Mouse (Mus musculus) forebrain, embryonic 12.5 days (tissue): ENCODE measurements around the gene Gm12355. TPM values are rescaled to one million over a fixed set of nuclear protein-coding genes. Genes with fewer than 3 reads are reported as not detected.

Source experiments
- ATAC-seq: fragments of 200-750 bp; cut with Nextera tagmentation; 2 replicates; pipeline ENCODE4 v1.8.0; 2017; ENCODE audit warnings: moderate TSS enrichment; ENCODE audit not compliant: low FRiP score
- H3K27ac ChIP-seq: fragments of 300-500 bp; sonication (generic); 2 replicates; pipeline ENCODE4 v1.5.1; 2016; ENCODE audit warnings: mild to moderate bottlenecking
- H3K27me3 ChIP-seq: fragments of 300-500 bp; sonication (generic); 2 replicates; pipeline ENCODE4 v1.6.1; 2016; ENCODE audit warnings: mild to moderate bottlenecking
- H3K36me3 ChIP-seq: fragments of 300-500 bp; sonication (generic); replicated peaks from 2 replicates; pipeline ENCODE4 v1.6.1; 2016; ENCODE audit warnings: mild to moderate bottlenecking
- H3K4me1 ChIP-seq: fragments of 300-500 bp; sonication (generic); 2 replicates; pipeline ENCODE4 v1.6.1; 2016
- H3K4me2 ChIP-seq: fragments of 300-500 bp; sonication (generic); 2 replicates; pipeline ENCODE4 v1.6.1; 2016; ENCODE audit warnings: mild to moderate bottlenecking, moderate library complexity
- H3K4me3 ChIP-seq: fragments of 300-500 bp; sonication (generic); replicated peaks from 2 replicates; pipeline ENCODE4 v1.5.1; 2016; ENCODE audit warnings: mild to moderate bottlenecking
- H3K9ac ChIP-seq: fragments of 300-500 bp; sonication (generic); 2 replicates; pipeline ENCODE4 v1.6.1; 2016; ENCODE audit warnings: mild to moderate bottlenecking
- H3K9me3 ChIP-seq: fragments of 300-500 bp; sonication (generic); 2 replicates; pipeline ENCODE4 v1.6.1; 2016
- WGBS: fragments of 180-500 bp; shearing (Covaris S2); methylation state at CpG from one replicate; pipeline ENCODE4 v1.1.7; 2016; 5-methylcytosine and 5-hydroxymethylcytosine counted together
- polyA plus RNA-seq: library from polyadenylated mRNA; unstranded; fragments of >200 nt; fragmentation: Nextera tagmentation; extraction: Ambion mirVana; gene quantifications from 2 replicates; pipeline ENCODE4 v1.2.1, GENCODE M21; 2016

Gm12355 gene
- polyA plus RNA-seq, 1 experiment from 2014 or later: 1.4 TPM

DNA sequence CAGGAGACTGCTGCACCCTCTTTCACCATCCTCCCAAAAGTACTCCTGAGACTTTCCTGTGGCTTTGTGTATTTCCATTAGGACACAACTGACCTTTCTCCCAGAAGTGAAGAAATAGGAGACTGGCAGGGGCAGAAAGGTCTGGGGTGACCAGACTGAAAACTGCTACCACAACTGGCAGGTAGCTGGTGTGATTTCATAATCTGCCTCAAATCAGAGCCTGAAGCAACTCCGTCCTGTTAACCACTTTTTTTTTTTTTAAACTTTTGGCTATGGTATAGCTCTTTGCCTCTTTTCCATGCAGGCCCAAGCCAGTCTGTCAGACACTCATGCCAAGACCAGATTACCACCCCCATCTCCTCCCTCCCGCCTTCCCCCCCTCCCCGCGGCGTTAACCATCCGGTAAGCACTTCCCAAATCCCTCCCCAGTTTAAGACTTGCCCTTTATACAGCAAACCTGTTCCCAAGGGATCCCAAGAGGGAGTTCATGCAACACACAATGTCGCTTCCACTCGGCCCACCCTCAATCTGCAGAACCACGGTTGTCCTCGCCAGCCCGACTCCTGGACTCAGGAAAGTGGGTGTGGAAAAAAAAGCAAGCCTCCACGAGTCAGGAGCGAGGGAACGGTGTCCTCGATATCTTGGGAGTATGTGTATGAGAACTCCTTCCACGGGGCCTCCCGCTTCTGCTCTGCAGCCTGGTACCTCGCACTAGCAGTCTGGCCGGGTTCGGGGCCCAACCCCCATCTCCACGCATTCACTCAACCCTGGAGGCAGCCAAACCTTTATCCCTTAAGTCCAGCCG lies 39.2 kb downstream of the Gm12355 start:
- H3K4me1 ChIP-seq: peaks cover 33% of the 10 kb centered on the region

GRCm38 (mm10) chr11:98584629-98585177 lies 40.8 kb downstream of the Gm12355 start:
- H3K4me1 ChIP-seq: peaks cover 33% of the 10 kb centered on the region
- no peak overlapping the region for H3K4me2 ChIP-seq

More for the DNA sequence above, 39.2 kb downstream of the Gm12355 start:
- Histone ChIP-seq H3K9me3 (no peaks in the 10 kb centered on the region), H3K36me3 (peaks cover 29% of the 10 kb centered on the region), H3K9ac (peak overlapping the region; percentile 84), H3K27me3 (peaks cover 8% of the 10 kb centered on the region; the same call in 1 of the 2 replicates), H3K27ac (peak overlapping the region; percentile 86), H3K4me3 (peak overlapping the region; percentile 77), H3K4me2 (peak overlapping the region; percentile 88)
- WGBS: 2% methylated on average over 22 of the region's 22 CpGs
- peak; percentile 19; the same call in 1 of the 2 replicates for ATAC-seq

GRCm38 (mm10) chr11:98584146-98584545 lies 41.3 kb downstream of the Gm12355 start:
- H3K27me3 ChIP-seq: no peaks in the 10 kb centered on the region
- peaks cover 39% of the 10 kb centered on the region for H3K36me3 ChIP-seq
- no peak for ATAC-seq
- H3K27ac ChIP-seq: no peak overlapping the region
- no peak overlapping the region for H3K4me2 ChIP-seq
- H3K9me3 ChIP-seq: no peaks in the 10 kb centered on the region
- peaks cover 33% of the 10 kb centered on the region for H3K4me1 ChIP-seq
- H3K9ac ChIP-seq: no peak overlapping the region
- 79% methylated on average over 1 of the region's 1 CpGs for WGBS
- H3K4me3 ChIP-seq: no peak overlapping the region

More at GRCm38 (mm10) chr11:98584629-98585177, 40.8 kb downstream of the Gm12355 start:
- ATAC-seq: no peak
- H3K27ac ChIP-seq: no peak overlapping the region
- no peak overlapping the region for H3K9ac ChIP-seq
- no peak overlapping the region for H3K4me3 ChIP-seq
- no peaks in the 10 kb centered on the region for H3K9me3 ChIP-seq
- peaks cover 39% of the 10 kb centered on the region for H3K36me3 ChIP-seq
- 0 out of 2 replicates have a peak, but pooled peaks cover 4% of the 10 kb centered on the region for H3K27me3 ChIP-seq
- 90% methylated on average over 6 of the region's 6 CpGs for WGBS

- 45% methylated on average over 3 of the region's 3 CpGs for WGBS
- Histone ChIP-seq H3K4me1 (peaks cover 32% of the 10 kb centered on the region), H3K27me3 (no peaks in the 10 kb centered on the region), H3K9ac (no peak overlapping the region), H3K4me2 (no peak overlapping the region), H3K4me3 (no peak overlapping the region), H3K36me3 (peaks cover 39% of the 10 kb centered on the region), H3K9me3 (no peaks in the 10 kb centered on the region), H3K27ac (no peak overlapping the region)
- no peak for ATAC-seq
Measured at GRCm38 (mm10) chr11:98583571-98583970, 41.9 kb downstream of the Gm12355 start.

DNA sequence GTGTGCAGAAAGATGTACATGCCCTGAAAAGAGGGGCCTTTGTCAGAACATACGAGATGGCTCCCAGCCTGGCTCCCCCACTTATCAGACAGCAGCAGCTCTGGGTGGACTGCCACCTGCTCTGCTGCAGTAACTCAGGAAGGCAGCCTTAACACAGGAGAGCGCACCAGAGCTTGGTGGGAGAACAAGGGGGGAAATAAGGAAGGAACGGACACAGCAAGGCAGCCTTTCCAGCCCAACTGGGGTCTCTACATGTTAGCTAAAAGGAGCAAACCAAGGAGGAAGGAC lies 42.3 kb downstream of the Gm12355 start:
- Histone ChIP-seq H3K9me3 (no peaks in the 10 kb centered on the region), H3K27me3 (no peaks in the 10 kb centered on the region), H3K9ac (no peak overlapping the region), H3K4me1 (peaks cover 29% of the 10 kb centered on the region), H3K4me3 (no peak overlapping the region), H3K36me3 (peaks cover 39% of the 10 kb centered on the region), H3K27ac (no peak overlapping the region), H3K4me2 (no peak overlapping the region)
- no peak for ATAC-seq
- 92% methylated on average over 3 of the region's 3 CpGs for WGBS

DNA sequence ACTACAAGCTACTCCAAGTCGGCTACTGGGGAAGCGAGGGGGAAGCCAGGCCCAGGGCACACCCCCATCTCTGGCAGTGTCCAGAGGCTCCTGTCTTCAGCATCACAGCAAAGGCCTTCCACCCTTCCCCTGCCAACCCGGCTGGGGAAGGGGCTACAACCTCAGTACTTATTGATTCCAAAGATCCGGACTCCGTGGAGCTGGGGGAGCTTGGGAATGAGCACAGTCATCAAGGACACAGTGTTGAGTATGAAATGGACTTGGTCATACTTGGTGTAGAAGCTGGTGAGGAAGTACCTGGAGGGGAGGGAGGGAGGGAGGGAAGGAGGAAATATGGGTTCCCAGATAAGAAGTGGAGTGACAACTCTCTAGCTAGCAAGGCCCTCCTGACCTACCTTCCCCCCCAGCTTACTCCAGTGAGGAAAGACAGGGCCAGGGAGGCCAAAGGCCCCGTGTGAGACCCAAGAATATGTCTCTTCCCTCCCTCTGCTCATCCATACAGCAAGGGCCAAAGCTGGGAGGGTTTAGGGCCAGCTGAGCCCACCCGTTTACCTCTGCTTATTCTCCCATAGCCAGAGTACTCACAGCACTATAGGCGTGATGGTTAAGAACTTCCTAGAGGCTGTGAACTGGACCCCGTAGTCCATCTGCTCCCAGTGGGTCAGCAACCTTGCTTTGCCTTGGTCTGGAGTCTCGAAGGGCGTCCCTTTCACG lies 42.8 kb downstream of the Gm12355 start:
- H3K4me3 ChIP-seq: no peak overlapping the region
- ATAC-seq: no peak
- no peaks in the 10 kb centered on the region for H3K27me3 ChIP-seq
- H3K27ac ChIP-seq: peak overlapping the region; percentile 5; the same call in 1 of the 2 replicates
- H3K9ac ChIP-seq: no peak overlapping the region
- peaks cover 39% of the 10 kb centered on the region for H3K36me3 ChIP-seq
- H3K4me2 ChIP-seq: no peak overlapping the region
- H3K9me3 ChIP-seq: no peaks in the 10 kb centered on the region
- WGBS: 91% methylated on average over 12 of the region's 12 CpGs
- peaks cover 24% of the 10 kb centered on the region for H3K4me1 ChIP-seq

- Histone ChIP-seq H3K4me2 (no peak overlapping the region), H3K4me3 (no peak overlapping the region), H3K9ac (no peak overlapping the region), H3K36me3 (peaks cover 39% of the 10 kb centered on the region), H3K27ac (no peak overlapping the region), H3K9me3 (no peaks in the 10 kb centered on the region), H3K27me3 (no peaks in the 10 kb centered on the region), H3K4me1 (peaks cover 19% of the 10 kb centered on the region)
- 83% methylated on average over 8 of the region's 8 CpGs for WGBS
- no peak for ATAC-seq
Measured at GRCm38 (mm10) chr11:98582030-98582388, 43.5 kb downstream of the Gm12355 start.

DNA sequence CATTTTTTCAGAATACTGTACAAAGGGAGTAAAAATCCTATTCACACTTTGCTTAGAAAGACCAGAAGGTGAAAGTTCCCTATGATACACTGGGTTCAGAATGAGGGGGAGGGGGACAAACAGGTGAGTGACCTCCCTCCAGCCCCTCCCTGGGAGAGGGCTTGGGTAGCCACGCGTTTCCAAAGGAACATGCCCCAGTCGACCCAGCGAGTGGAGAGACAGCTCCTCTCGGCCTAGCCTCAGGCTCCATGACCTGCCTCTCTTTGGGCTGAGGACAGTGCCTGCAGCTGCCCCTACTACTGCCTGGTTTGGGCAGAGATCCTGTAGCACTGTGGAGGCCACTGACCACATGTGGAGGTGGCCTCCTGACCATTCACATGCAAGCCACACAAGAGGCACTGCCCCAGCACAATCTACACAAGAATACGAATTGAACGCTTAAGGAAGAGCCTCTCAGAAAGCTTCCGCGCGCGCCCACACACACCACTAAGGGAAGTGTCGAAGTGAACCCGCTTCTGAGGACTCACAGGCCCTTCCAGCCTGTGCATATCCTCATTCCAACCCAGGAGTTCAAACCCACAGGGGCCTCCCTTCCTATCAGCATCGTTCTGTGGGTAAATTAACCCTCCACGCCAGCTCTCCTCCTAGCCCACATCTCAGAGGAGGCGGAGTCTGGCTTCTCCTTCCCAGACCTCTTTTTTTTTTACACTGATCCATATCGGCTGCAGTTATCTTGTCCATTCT lies 44.0 kb downstream of the Gm12355 start:
- H3K27ac ChIP-seq: 0 out of 2 replicates have a peak overlapping the region, but pooled peaks have one; percentile 21

GRCm38 (mm10) chr11:98580301-98581121 lies 45.0 kb downstream of the Gm12355 start:
- Histone ChIP-seq H3K36me3 (peaks cover 39% of the 10 kb centered on the region), H3K4me2 (no peak overlapping the region), H3K9ac (no peak overlapping the region), H3K4me3 (no peak overlapping the region), H3K9me3 (no peaks in the 10 kb centered on the region), H3K27ac (peak overlapping the region; percentile 21; the same call in 1 of the 2 replicates), H3K27me3 (no peaks in the 10 kb centered on the region), H3K4me1 (peaks cover 9% of the 10 kb centered on the region)
- 67% methylated on average over 16 of the region's 16 CpGs for WGBS
- ATAC-seq: no peak

More for the DNA sequence above, 44.0 kb downstream of the Gm12355 start:
- Histone ChIP-seq H3K4me1 (peaks cover 19% of the 10 kb centered on the region), H3K4me2 (no peak overlapping the region), H3K36me3 (peaks cover 39% of the 10 kb centered on the region), H3K27me3 (no peaks in the 10 kb centered on the region), H3K4me3 (no peak overlapping the region), H3K9me3 (no peaks in the 10 kb centered on the region), H3K9ac (no peak overlapping the region)
- ATAC-seq: no peak
- WGBS: 75% methylated on average over 17 of the region's 17 CpGs

DNA sequence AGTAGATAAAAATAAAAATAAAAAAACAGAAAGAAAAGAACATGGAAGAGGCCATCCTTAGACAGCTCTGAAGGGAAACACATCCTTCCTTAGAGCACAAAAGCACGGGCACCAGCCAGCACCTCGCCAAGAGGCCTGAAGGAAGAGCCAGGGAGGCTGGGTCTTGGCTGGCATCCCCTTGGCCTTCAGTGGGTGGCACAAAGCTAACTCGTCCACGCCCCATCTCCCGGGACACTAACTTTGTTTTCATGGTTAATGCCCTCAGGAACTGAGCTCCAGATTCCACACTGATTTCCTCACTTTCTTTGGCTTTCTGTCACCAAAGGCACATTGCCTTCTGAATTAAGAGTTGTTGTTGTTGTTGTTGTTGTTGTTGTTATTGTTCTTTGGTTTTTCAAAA lies 47.7 kb downstream of the Gm12355 start:
- Histone ChIP-seq H3K9me3 (no peaks in the 10 kb centered on the region), H3K27ac (no peak overlapping the region), H3K4me1 (no peaks in the 10 kb centered on the region), H3K9ac (no peak overlapping the region), H3K4me2 (no peak overlapping the region), H3K27me3 (no peaks in the 10 kb centered on the region), H3K36me3 (peaks cover 25% of the 10 kb centered on the region), H3K4me3 (no peak overlapping the region)
- 86% methylated on average over 5 of the region's 5 CpGs for WGBS
- no peak for ATAC-seq
